8 mouse cellular contexts compared by ENCODE assay signal in genomic region chr10:96620890-96621271, GRCm38 (mm10). TPM values are rescaled to one million over a fixed set of nuclear protein-coding genes. Genes with fewer than 3 reads are reported as not detected.
DNase-seq lines count a peak whose midpoint lies in the region; ATAC-seq and TF ChIP-seq lines count a peak whose summit lies in the region.

No protein-coding gene starts in this region.

- H3K9ac ChIP-seq in CH12.LX (ENCODE audit: insufficient read depth, low read depth) = peak overlapping the region; percentile 60
- peak overlapping the region; percentile 60 for H3K9ac ChIP-seq in limb, embryonic 13.5 days

- no peak overlapping the region for H3ac ChIP-seq in myocyte (ENCODE audit: control insufficient read depth, insufficient read length)

- 18% methylated on average over 4 of the region's 4 CpGs for WGBS in bone marrow, adult 2 months
- 57% methylated on average over 4 of the region's 4 CpGs for WGBS in hindbrain, embryonic 10.5 days
- 34% methylated on average over 4 of the region's 4 CpGs for WGBS in limb, embryonic 13.5 days

- in situ Hi-C loops in CH12.LX (cut with MboI; ENCODE audit: low pct_ligation_motif_present, low pct_unique_long_range_greater_than_20kb, low sequenced_read_pairs) = loop anchor here (10.0 to 25.0 kb wide), 4 partner anchors 104 to 691 kb away; no protein-coding TSS in a partner anchor

- dilution Hi-C loops in CH12.LX (cut with MboI; ENCODE audit: extremely low pct_ligation_motif_present, extremely low pct_unique_long_range_greater_than_20kb, low sequenced_read_pairs) = no loop called here

- H3K27ac ChIP-seq in CH12.LX (ENCODE audit: insufficient read depth, low read depth) = peak overlapping the region; percentile 22; the same call in 1 of the 2 replicates
- no peak overlapping the region; the same call in 1 of the 2 replicates for H3K27ac ChIP-seq in bone marrow, adult 2 months (ENCODE audit: control insufficient read depth, insufficient read depth, low read depth, low read length, poor library complexity)
- 0 out of 2 replicates have a peak overlapping the region, but pooled peaks have one; percentile 23 for H3K27ac ChIP-seq in hindbrain, embryonic 10.5 days
- no peak overlapping the region for H3K27ac ChIP-seq in limb, embryonic 13.5 days

- ATAC-seq in limb, embryonic 13.5 days (ENCODE audit: low FRiP score, low read depth) = no peak
- ATAC-seq in granulocyte monocyte progenitor cell, adult 5-6 weeks (replicated peaks; ENCODE audit: poor library complexity, severe bottlenecking) = no peak
- no peak for ATAC-seq in megakaryocyte progenitor cell, adult 5-6 weeks (replicated peaks; ENCODE audit: poor library complexity)

- peaks cover 67% of the 10 kb centered on the region for H3K79me2 ChIP-seq in CH12.LX (replicated peaks; ENCODE audit: control insufficient read depth, extremely low read depth, insufficient read depth, poor library complexity, severe bottlenecking)
- H3K79me2 ChIP-seq in myocyte (ENCODE audit: control insufficient read depth, insufficient read depth) = peaks cover 88% of the 10 kb centered on the region

- peaks cover 14 to 51% of the 10 kb centered on the region in 2 experiments for H3K4me1 ChIP-seq in CH12.LX (ENCODE audit: control insufficient read depth in 1 of 2, insufficient read depth in 2 of 2)
- peaks cover 2% of the 10 kb centered on the region; the same call in 1 of the 2 replicates for H3K4me1 ChIP-seq in bone marrow, adult 2 months (ENCODE audit: control insufficient read depth, insufficient read depth, low read length)
- peaks cover 58% of the 10 kb centered on the region for H3K4me1 ChIP-seq in hindbrain, embryonic 10.5 days (replicated peaks)
- peaks cover 49% of the 10 kb centered on the region for H3K4me1 ChIP-seq in limb, embryonic 13.5 days

- H3K4me3 ChIP-seq in CH12.LX (replicated peaks in 1 of 3; ENCODE audit: low read depth in 2 of 3, low read length in 2 of 3, poor library complexity in 1 of 3) (peak overlapping the region; percentile 44 to 61 (median 45)), myocyte (peak overlapping the region; percentile 99)
- peak overlapping the region; percentile 52 for H3K4me3 ChIP-seq in bone marrow, adult 2 months (replicated peaks; ENCODE audit: control insufficient read depth, low read depth, low read length)
- H3K4me3 ChIP-seq in hindbrain, embryonic 10.5 days = peak overlapping the region; percentile 53
- peak overlapping the region; percentile 55 for H3K4me3 ChIP-seq in limb, embryonic 13.5 days

- TF ChIP-seq RAD21 in CH12.LX (IDR thresholded peaks at IDR 0.05; ENCODE audit: low read depth, low read length) = no peak

- no peak for TF ChIP-seq EP300 in CH12.LX (IDR thresholded peaks at IDR 0.05; ENCODE audit: low read length)

- H3K27me3 ChIP-seq in CH12.LX (replicated peaks) = no peaks in the 10 kb centered on the region
- H3K27me3 ChIP-seq in hindbrain, embryonic 10.5 days (ENCODE audit: insufficient read depth, poor library complexity, severe bottlenecking) = no peaks in the 10 kb centered on the region
- H3K27me3 ChIP-seq in limb, embryonic 13.5 days = no peaks in the 10 kb centered on the region
- no peaks in the 10 kb centered on the region for H3K27me3 ChIP-seq in myocyte (ENCODE audit: control insufficient read depth, insufficient read depth, insufficient read length)

- H3K4me2 ChIP-seq in CH12.LX (ENCODE audit: insufficient read depth, low read depth, poor library complexity, severe bottlenecking) = peak overlapping the region; percentile 89
- peak overlapping the region; percentile 91 for H3K4me2 ChIP-seq in limb, embryonic 13.5 days (replicated peaks)
- H3K4me2 ChIP-seq in myocyte (ENCODE audit: low read depth) = peak overlapping the region; percentile 90

- peaks cover 9 to 38% of the 10 kb centered on the region in 2 experiments for H3K36me3 ChIP-seq in CH12.LX (replicated peaks in 1 of 2; ENCODE audit: control insufficient read depth in 1 of 2, insufficient read depth in 1 of 2, low read length in 1 of 2)
- peaks cover 62% of the 10 kb centered on the region for H3K36me3 ChIP-seq in hindbrain, embryonic 10.5 days
- peaks cover 42% of the 10 kb centered on the region for H3K36me3 ChIP-seq in limb, embryonic 13.5 days
- peaks cover 43% of the 10 kb centered on the region for H3K36me3 ChIP-seq in myocyte (ENCODE audit: control insufficient read depth, insufficient read depth)

- no peak for TF ChIP-seq POLR2A in CH12.LX (IDR thresholded peaks at IDR 0.05; ENCODE audit: low read depth, low read length)
- TF ChIP-seq POLR2A in bone marrow, adult 2 months (IDR thresholded peaks at IDR 0.05; ENCODE audit: borderline replicate concordance, control insufficient read depth, low read depth, low read length) = no peak
- peak; percentile 51 for TF ChIP-seq POLR2A in myocyte (IDR thresholded peaks at IDR 0.05; ENCODE audit: insufficient read length, low read depth)

- no peak for DNase-seq in CH12.LX (ENCODE audit: extremely low read depth)
- no peak for DNase-seq in hindbrain, embryonic 10.5 days (ENCODE audit: low spot score)
- DNase-seq in testis, postnatal 10 days (ENCODE audit: low spot score) = no peak

- no peak for TF ChIP-seq CTCF in CH12.LX (conservative IDR thresholded peaks at IDR 0.05 in 1 of 2, IDR thresholded peaks at IDR 0.05 in 1 of 2; ENCODE audit: low read depth in 2 of 2, low read length in 2 of 2)
- TF ChIP-seq CTCF in bone marrow, adult 2 months (IDR thresholded peaks at IDR 0.05; ENCODE audit: control insufficient read depth, insufficient read depth, low read length) = no peak

- H3K9me3 ChIP-seq in CH12.LX (replicated peaks; ENCODE audit: low read length) = no peaks in the 10 kb centered on the region
- no peaks in the 10 kb centered on the region for H3K9me3 ChIP-seq in hindbrain, embryonic 10.5 days
- no peaks in the 10 kb centered on the region for H3K9me3 ChIP-seq in limb, embryonic 13.5 days

TF ChIP-seq in CH12.LX, 34 proteins besides CTCF, POLR2A, EP300 and RAD21:
- TF ChIP-seq MAX (IDR thresholded peaks at IDR 0.05; ENCODE audit: low read length) = no peak
- TF ChIP-seq GABPA (IDR thresholded peaks at IDR 0.05; ENCODE audit: insufficient replicate concordance, low read depth, low read length) = no peak
- peak; percentile 88 for TF ChIP-seq SIN3A (IDR thresholded peaks at IDR 0.05; ENCODE audit: low read length)
- TF ChIP-seq TBP (conservative IDR thresholded peaks at IDR 0.05; ENCODE audit: low read depth, low read length) = no peak
- peak; percentile 68 for TF ChIP-seq ETS1 (conservative IDR thresholded peaks at IDR 0.05; ENCODE audit: low read depth, low read length)
- TF ChIP-seq MEF2A (IDR thresholded peaks at IDR 0.05; ENCODE audit: borderline replicate concordance, low read depth, low read length) = no peak
- TF ChIP-seq UBTF (IDR thresholded peaks at IDR 0.05; ENCODE audit: low read depth, low read length) = no peak
- no peak; the same call in 1 of the 2 replicates for TF ChIP-seq IRF4 (IDR thresholded peaks at IDR 0.05; ENCODE audit: low read depth, low read length)
- TF ChIP-seq USF2 (conservative IDR thresholded peaks at IDR 0.05; ENCODE audit: low read depth, low read length) = no peak
- no peak for TF ChIP-seq ZMIZ1 (IDR thresholded peaks at IDR 0.05; ENCODE audit: low read depth, low read length)
- no peak for TF ChIP-seq MYC (IDR thresholded peaks at IDR 0.05; ENCODE audit: low read depth, low read length)
- TF ChIP-seq ZKSCAN1 (IDR thresholded peaks at IDR 0.05; ENCODE audit: borderline replicate concordance, low read depth, low read length) = no peak

TF ChIP-seq in myocyte, 11 proteins besides CTCF, POLR2A, EP300 and RAD21:
- TF ChIP-seq MAX (IDR thresholded peaks at IDR 0.05; ENCODE audit: low read depth) (no peak), SRF (IDR thresholded peaks at IDR 0.05; ENCODE audit: control insufficient read depth, insufficient read length, low read depth) (no peak), POLR2AphosphoS2 (IDR thresholded peaks at IDR 0.05; ENCODE audit: insufficient read length, low read depth) (peak; percentile 82), USF1 (IDR thresholded peaks at IDR 0.05; ENCODE audit: low read depth) (no peak), REST (IDR thresholded peaks at IDR 0.05; ENCODE audit: insufficient read depth, insufficient read length) (no peak), MYOD1 (IDR thresholded peaks at IDR 0.05; ENCODE audit: control insufficient read depth in 1 of 3, insufficient read length in 2 of 3, low read depth in 2 of 3) (peak in 1 of 3 experiments; percentile 8)

RNA-seq across cellular contexts. Expression of gene Btg1, which starts 4.1 kb away (rescaled TPM):
- total RNA-seq in CH12.LX (2012; rRNA removed) (17.7 and 25.1 TPM in 2 replicates), CH12.LX (2014; rRNA removed) (15.5 and 15.8 TPM in 2 replicates)
- polyA plus RNA-seq in CH12.LX (2012; ENCODE audit: insufficient read length, low read depth) (16.8 and 20.5 TPM in 2 replicates), myocyte (2012; fragmentation: generic; extraction: Trizol) (49.9 TPM)
- 26.4 and 43.6 TPM in 2 replicates for polyA plus RNA-seq in bone marrow, adult 2 months (2011; ENCODE audit: insufficient read depth, insufficient read length, low replicate concordance, missing spikeins)
- polyA plus RNA-seq in hindbrain, embryonic 10.5 days (2016; fragmentation: Nextera tagmentation; extraction: Ambion mirVana) = 34.9 and 43.8 TPM in 2 replicates
- 58.8 and 61.1 TPM in 2 replicates for polyA plus RNA-seq in limb, embryonic 13.5 days (2015; fragmentation: Nextera tagmentation; extraction: Ambion mirVana)
- total RNA-seq in granulocyte monocyte progenitor cell, adult 5-6 weeks (2014; fragmentation: Nextera tagmentation) = 19.0 and 20.0 TPM in 2 replicates
- total RNA-seq in granulocyte monocyte progenitor cell, adult 5-6 weeks (2017) = 31.1 and 32.4 TPM in 2 replicates
- total RNA-seq in megakaryocyte progenitor cell, adult 5-6 weeks (2015) = 35.2 and 37.5 TPM in 2 replicates
- 31.5 and 34.6 TPM in 2 replicates for total RNA-seq in megakaryocyte progenitor cell, adult 5-6 weeks (2017)

Comparison
In these comparisons a context has a peak if more than half of its experiments do, and no peak if none do; other contexts are left out.
1. H3K27ac ChIP-seq: peak in CH12.LX (single experiment) and hindbrain, embryonic 10.5 days (single experiment); none in bone marrow, adult 2 months (single experiment) and limb, embryonic 13.5 days (single experiment).
2. H3K4me3 ChIP-seq: peak in every context shown above with its lines; median percentile 99 in myocyte; 55 in limb, embryonic 13.5 days; 53 in hindbrain, embryonic 10.5 days; 52 in bone marrow, adult 2 months; 45 in CH12.LX.
3. Peak in every context shown above with its lines, with median percentiles within 50 percentile points of each other: H3K4me2 ChIP-seq.